Mouse (Mus musculus): ENCODE measurements around the gene Sfmbt2.

DNA sequence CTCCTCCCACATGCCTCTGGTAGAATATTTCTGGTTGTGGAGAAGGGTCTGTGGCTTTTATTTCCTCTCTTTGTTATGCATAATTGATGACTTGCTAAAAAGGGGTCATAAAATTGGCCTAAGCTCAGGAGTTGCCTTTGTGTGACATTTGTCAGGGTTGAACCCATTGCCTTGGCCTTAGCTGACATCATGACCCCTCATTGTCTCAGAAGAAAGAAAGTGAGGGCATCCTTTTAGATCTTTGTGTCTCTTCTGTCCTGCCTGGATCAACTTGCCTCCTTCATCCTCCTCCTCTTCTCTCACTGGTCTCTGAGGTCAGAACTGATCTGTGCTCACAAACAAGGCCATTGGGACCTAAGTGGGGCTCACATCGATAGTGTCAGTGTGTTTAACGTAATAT lies 35.8 kb downstream of the Sfmbt2 start:
- no peak for TF ChIP-seq EP300 (IDR thresholded peaks at IDR 0.05)
- TF ChIP-seq CTCF (IDR thresholded peaks at IDR 0.05), result no peak
